Mouse (Mus musculus) left cerebral cortex, adult 2 months (tissue): ENCODE data around the gene Nectin3. TPM values are rescaled to one million over a fixed set of nuclear protein-coding genes. Genes with fewer than 3 reads are reported as not detected.

Experiments used
- DNase-seq, 2 experiments: peaks; one replicate each; pipeline ENCODE4 v3.0.0; 2021 to 2022; ENCODE audit warnings: low spot score in 2 of 2, mixed read lengths in 1 of 2; ENCODE audit errors: extremely low spot score in 1 of 2
- H3K27ac ChIP-seq: fragments of 200-600 bp; 2 replicates; pipeline ENCODE4 v1.8.1; 2022
- H3K4me3 ChIP-seq: fragments of 200-600 bp; 2 replicates; pipeline ENCODE4 v1.8.1; 2022
- CTCF ChIP-seq: fragments of 200-600 bp; IDR thresholded peaks from 2 replicates; pipeline ENCODE4 v1.8.1; 2022; ENCODE audit warnings: antibody characterized with exemption, mild to moderate bottlenecking, moderate library complexity
- intact Hi-C: fragments of 180-260 bp; cut with DNase I; formaldehyde crosslinking; loops from one replicate; pipeline ENCODE4 v1.15.1; 2025
- total RNA-seq, 2 experiments: library from RNA; stranded (reverse); gene quantifications; 2 replicates each; pipeline ENCODE4 v1.2.3; 2021

The Nectin3 gene
- total RNA-seq, 2 experiments from 2014 or later, result 51.2 to 63.8 TPM

DNA sequence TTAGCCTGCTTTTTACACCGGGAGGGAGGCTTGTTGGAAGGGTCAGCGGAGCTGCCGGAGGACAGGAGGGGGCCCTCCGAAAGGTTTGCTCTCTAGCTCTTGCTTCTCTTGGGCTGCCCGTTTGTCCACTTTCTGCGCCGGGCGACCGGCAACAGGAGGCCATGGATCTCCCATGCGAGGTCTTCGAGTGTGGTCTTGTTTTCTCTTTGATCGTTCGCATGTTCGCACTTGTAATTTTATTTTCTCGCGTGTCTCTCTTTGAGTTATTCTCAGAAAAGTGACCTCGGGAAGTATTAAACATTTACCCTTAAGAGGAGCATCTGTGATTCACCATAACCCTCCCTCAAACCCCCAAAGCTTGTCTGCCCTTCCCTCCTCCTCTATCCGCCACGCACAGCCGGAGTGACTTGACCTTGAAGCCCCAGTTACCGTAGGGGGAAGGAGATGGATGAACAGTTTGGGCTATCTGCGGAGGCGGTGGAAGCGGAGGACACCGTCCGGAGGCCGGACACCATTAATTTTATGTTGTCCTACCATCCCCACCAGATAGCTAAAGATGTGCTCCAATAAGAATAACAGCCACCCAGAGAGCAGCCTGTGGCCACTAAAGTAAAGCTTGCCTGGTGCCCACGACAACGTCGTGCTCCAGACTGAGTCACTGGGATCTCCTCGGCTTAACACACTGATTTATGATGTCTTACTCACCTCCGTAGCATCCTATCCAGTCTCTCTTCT lies 472 bp downstream of the Nectin3 start:
- peak; percentile 42 to 54 for DNase-seq
- intact Hi-C loops, result loop anchor here (5.0 to 10.0 kb wide), 6 partner anchors 89 to 1027 kb away; no protein-coding TSS in a partner anchor
- no peak for TF ChIP-seq CTCF
- peak overlapping the region; percentile 82 for H3K27ac ChIP-seq
- peak overlapping the region; percentile 76 for H3K4me3 ChIP-seq

DNA sequence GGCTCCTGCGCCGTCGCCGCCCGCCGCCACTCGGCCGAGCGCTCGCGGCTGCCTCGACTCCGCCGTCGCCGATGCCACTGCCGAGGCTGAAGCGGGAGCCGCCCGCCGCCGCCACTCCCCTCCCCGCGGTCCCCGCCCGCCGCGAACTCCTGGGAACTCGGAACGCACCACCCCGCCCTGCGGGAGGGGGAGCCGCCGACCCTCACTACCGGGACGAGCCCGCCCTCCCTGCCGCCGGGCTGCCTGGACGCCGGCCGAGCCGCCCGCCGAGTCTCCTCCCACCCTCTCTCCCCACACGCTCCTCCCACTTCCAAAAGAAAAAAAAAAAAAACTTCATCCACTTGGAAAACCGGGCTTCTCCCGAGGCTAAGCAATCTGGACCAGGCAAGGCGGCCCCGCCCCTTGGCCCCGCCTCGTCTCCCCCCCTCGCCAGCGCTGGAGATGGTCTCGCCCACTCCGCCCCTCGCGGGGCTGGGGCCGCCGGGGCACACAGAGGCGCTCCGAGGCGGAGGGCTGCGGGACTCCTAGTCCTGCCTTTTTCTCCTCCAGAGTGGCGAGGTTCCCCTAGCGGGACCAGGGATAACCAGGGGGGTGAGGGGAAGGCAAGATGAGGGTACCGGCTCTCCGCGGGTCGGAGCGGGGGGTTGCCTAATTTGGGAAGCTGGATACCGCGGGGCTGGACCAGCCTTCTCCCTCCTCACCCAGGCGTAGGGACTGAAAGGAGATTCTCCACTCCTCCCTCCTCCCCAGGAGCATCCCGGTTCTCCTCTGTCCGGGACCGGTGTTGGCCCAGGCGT lies 1.2 kb downstream of the Nectin3 start:
- Histone ChIP-seq H3K27ac (peak overlapping the region; percentile 82), H3K4me3 (peak overlapping the region; percentile 76)
- peak; percentile 93 to 94 for DNase-seq
- intact Hi-C loops, result loop anchor here (5.0 to 10.0 kb wide), 6 partner anchors 90 to 1028 kb away; no protein-coding TSS in a partner anchor
- no peak; the same call in 1 of the 2 replicates for TF ChIP-seq CTCF

DNA sequence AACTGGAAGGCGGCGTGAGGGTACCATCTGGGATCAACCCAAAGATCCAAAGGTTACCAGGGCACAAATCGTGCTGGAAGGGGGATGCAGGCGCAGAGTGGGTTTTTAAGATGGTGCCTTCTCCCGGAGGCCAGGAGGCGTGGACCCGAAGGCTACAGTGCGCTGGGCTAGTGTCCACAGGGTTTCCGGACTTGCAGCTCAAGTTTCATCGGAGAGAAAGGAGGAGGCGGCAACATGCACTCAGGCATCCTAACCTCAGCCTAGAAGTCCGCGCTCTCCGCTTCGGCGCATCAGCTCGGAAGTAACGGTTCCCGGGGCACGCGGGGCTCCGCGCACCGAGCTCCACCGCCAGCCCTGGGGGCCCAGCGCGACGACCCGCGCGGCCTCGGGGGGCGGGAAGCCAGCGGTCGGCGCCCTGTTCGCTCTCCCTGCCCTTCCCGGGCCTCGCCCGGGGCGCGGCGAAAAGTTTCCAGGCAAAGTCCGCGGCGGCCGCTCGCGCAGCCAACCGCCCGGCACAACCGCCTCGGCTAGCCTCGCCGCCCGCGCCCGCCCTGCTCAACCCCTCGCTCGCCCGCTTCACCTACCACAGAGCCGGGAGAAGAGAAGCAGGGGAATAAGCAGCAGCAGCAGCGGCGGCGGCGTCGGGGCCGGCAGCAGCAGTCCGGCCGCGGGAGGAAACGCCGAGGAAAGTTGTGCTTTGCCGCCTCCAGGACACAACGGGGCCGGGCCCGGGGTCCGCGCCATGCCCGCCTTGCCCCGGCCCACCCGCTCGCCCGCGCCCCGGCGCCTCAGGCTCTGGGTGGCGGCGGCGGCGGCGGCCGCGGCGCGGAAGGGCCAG lies 2.1 kb downstream of the Nectin3 start:
- Histone ChIP-seq H3K4me3 (peak overlapping the region; percentile 76), H3K27ac (peak overlapping the region; percentile 80)
- intact Hi-C loops, result loop anchor here (5.0 to 10.0 kb wide), 6 partner anchors 91 to 1029 kb away; no protein-coding TSS in a partner anchor
- peak; percentile 23 to 39 for DNase-seq
- TF ChIP-seq CTCF, result no peak

DNA sequence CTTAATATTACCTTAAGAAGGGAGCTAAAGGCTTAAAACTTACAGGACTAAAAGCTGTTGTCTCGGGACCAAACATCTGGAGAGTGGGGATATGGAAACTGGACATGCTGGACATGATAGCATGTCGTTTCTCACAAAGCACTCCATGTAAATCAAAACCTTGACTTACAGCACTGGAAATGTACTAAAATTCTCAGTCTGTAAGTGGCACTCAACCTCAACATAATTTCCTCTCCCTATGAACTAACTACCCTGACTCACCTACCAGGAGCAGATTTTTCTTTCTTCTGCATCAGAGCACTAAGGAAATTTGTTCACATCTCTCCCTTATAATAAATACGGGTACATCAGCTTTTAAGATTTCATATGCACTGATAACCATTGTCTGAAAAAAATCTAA lies 3.1 kb downstream of the Nectin3 start:
- H3K27ac ChIP-seq, result peak overlapping the region; percentile 80
- peak overlapping the region; percentile 76 for H3K4me3 ChIP-seq
- no peak for TF ChIP-seq CTCF
- intact Hi-C loops, result loop anchor here (5.0 to 10.0 kb wide), 6 partner anchors 92 to 1030 kb away; no protein-coding TSS in a partner anchor
- DNase-seq, result no peak

DNA sequence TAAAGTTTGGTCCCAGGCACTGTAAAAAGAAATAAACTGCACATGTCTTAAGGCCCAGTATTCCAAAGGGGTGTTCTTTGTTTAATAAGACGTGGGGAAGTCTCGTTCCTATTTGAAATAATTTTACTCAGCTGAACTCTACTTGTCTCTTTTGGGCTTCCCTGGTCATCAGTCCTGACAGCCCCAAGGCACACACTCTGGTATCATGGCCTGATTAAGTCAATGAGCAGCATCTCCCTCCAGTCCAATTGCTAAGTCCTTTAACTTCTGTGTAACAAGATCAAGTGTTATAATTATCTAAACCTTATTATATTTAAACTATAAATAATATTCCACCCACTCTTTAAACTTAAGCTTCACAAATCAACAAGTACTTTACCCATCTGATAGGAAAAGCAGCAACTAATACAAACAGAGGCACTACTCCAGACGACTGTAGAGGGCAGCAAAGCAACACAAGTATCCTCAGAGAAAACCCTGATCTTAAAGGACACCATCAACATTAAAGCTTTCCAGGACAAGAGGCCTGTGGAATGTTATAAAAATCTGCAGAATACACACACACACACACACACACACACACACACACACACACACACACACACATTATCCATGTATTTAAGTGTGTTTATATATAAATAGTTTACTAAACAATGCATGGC lies 10.8 kb downstream of the Nectin3 start:
- Histone ChIP-seq H3K27ac (no peak overlapping the region), H3K4me3 (no peak overlapping the region)
- DNase-seq, result peak; percentile 46 to 60
- TF ChIP-seq CTCF, result peak; percentile 76
- intact Hi-C loops, result loop anchor here (2.0 to 5.0 kb wide), 2 partner anchors 1280 to 1395 kb away; no protein-coding TSS in a partner anchor

DNA sequence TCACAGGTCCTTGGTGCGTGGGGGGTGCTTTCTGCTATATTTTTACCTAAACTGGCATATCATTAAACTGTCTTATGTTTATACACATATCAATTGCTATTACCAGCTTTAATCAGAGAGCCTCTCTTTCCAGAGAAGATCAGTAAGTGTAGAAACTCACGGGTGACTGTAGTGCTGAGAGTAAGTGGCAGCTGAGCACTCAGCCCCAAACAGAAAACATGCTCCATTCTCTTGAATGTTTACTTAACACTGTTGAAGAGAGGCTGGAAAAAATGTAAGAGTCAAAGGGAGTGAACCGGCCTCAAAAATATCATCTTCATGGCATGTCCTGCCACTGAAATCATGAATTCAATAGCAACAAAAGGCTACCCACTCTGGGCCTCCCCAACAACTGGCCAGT lies 21.0 kb downstream of the Nectin3 start:
- Histone ChIP-seq H3K4me3 (no peak overlapping the region), H3K27ac (no peak overlapping the region)
- TF ChIP-seq CTCF, result no peak
- DNase-seq, result no peak
- intact Hi-C loops, result no loop called here

DNA sequence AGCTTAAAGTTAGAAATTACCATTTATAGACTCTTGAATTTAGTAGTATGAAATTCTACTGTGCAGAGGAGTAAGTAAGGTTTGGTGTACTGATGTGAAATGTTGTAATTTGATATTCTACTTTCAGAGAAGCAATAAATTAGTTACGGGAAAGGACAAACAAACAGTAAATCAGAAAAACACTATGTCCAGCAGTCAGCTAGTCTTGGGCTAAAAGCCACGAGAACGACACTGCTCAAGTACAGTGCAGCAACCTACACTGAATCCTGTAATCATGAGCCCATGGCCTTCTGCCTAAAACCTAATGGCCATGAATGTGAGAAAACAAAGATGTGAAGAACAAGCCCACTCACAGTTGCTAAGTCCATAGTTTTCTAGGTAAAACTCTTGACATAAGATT lies 46.9 kb downstream of the Nectin3 start:
- H3K27ac ChIP-seq, result no peak overlapping the region
- intact Hi-C loops, result no loop called here
- DNase-seq, result no peak
- no peak for TF ChIP-seq CTCF
- H3K4me3 ChIP-seq, result no peak overlapping the region

DNA sequence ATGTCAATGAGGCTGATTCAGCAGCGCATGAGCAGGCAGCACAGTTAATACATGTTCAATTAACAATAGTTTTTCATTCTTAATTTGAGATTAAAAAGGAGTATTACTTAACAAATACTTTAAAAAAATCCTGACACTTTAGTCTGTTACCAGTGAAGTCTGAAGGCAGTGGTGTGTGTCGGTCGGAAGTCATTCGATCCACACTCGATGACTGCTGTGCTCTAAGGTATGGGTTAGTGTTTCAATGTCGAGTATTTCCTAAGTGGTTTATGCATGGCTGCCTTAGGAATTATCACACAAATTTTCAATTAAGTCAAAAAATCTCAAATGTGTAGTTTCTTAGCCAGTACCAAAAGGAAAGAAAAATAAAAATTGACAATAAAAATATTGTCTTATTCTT lies 49.3 kb downstream of the Nectin3 start:
- TF ChIP-seq CTCF, result no peak
- intact Hi-C loops, result no loop called here

DNA sequence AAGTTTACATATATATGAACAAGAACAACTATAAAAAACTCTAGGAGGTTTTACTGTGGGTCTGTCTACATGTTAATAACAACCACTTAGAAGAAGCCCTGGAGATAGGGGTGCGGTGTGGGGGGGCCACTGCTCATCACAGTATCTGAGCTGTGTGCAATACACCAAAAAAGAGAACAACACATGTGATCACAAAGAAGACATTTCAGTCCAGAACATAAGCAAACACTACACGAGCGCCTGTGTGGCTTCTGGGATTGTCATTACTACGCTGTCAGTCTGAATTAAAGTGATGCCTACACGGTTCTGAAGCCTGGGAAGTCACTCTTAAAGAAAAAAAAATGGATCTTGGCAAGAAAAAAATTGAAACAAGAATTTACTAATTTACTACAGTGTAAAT lies 67.0 kb downstream of the Nectin3 start:
- intact Hi-C loops, result no loop called here
- Histone ChIP-seq H3K27ac (no peak overlapping the region), H3K4me3 (no peak overlapping the region)
- no peak for DNase-seq
- TF ChIP-seq CTCF, result no peak

More for the DNA sequence above, 49.3 kb downstream of the Nectin3 start:
- H3K27ac ChIP-seq, result no peak overlapping the region
- DNase-seq, result no peak
- no peak overlapping the region for H3K4me3 ChIP-seq

DNA sequence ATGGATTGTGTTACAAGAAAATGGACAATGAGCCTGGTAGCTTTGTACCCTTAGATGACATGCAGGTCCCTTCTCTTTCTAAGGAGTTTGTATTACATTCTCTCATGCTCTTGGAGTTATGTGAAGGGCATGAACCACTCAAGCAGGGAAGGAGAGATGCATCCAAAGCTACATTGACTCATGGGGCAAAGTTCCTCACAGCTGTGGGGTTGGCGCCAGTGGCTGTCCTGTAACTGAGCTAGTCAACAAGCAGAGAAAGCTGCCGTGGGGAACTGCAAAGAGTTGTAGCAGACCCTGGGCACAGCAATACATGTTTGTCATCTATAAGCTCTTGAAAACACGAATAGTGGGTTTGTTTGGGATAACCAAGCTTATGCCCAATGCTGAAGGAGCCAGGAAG lies 82.1 kb downstream of the Nectin3 start:
- Histone ChIP-seq H3K27ac (no peak overlapping the region), H3K4me3 (no peak overlapping the region)
- intact Hi-C loops, result no loop called here
- no peak for TF ChIP-seq CTCF
- DNase-seq, result no peak

DNA sequence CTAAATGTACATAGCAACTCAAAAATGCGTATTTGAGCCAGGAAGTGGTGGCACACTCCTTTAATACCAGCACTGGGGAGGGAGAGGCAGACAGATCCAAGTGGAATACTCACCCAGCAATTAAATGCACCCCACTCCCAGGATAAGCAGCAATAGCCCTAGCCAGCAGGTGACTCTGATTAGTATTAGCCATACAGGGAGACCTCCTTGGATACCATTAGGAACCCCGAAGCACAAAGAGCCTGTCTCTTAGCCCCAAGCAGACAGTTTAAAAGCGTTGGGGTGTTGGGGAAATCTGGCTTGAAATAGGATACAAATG lies 87.6 kb downstream of the Nectin3 start:
- intact Hi-C loops, result no loop called here
- no peak for DNase-seq
- Histone ChIP-seq H3K27ac (no peak overlapping the region), H3K4me3 (no peak overlapping the region)
- no peak for TF ChIP-seq CTCF
